Mouse (Mus musculus): ENCODE measurements at regions not wholly inside any gene's neighbourhood (a gene's known extent, or its start where the extent isn't known, plus 50 kb on each side); places are given as distances from the start of the nearest gene placed in this dataset.

DNA sequence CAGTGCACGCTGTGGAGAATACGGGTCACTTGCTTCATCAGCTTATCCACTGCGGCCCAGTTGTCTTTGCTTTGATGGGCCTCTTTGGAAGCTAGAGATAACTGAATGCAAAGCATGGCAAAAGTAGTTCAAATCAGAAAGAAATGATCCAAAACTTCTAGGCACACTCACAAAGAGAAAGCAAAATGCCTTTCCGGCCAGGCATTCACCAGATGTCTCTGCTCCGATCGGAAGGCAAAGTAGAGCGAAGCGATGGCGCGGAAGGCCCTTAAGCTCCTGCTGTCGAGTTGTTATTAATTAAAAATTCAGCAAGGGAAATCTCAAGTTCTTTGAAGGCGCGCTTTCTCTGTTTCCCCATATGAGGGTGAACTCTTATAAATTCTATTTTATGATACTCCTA, 401.9 kb upstream of the Slc35b3 start:
- DNase-seq (ENCODE audit: low read depth, low spot score): peak; percentile 7

DNA sequence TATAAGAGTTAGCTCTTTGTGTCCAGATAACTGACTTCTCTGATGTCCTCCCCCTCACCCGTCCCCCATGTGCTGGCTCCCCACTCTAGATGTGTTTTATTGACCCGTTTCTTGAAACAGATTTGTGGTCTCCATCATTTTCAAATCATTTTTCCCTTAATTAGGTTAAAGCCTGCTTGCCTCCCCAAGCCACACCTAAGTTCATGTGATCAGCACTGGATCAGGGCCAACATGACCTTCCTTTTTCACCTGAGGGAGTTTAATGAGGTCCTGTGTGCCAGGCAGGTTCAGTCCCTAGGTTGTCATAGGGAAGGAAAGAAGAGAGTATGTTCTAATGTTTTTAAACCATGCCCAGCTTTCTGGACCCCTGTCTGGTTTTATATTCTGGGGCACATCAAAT, 390.9 kb upstream of the Slc35b3 start:
- DNase-seq (ENCODE audit: low read depth, low spot score): peak; percentile 17

DNA sequence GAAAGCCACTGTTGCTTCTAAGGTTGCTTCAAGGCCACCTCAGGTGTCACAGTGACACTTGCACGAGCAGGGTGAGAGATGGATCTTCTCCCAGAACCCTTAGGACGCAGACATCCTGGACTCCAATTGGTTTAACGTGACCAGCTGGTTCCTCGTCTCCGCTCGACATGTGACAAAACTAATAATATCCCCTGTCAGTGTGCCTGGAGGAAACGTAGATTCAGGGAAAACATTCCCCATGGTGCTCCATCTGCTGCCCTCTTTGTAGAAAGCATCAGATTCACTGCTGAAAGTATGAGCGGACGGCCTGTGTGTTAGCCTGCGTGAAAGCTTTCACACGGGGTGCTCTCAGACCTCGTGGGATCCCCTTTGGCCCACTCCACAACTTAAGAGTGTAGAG, 390.0 kb upstream of the Slc35b3 start:
- DNase-seq (ENCODE audit: low read depth, low spot score): peak; percentile 95

DNA sequence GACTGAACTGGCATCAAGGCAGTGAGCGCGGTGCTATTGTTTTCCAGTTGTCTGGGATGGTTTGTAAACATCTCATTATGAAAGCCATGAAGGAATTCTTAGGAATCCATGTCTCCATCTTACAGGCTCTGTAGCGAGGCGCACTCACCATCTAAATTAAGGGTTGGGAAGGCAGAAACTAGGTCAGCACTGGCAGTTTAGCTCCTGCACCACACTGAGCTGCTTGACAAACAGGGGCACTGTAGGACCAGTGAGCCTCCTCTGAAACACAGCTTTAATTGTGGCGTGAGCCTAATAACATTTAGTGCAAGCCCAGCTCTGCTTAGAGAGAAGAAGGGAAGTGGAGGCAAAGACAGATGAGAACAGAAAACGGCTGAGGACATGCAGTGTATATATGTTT, 387.1 kb upstream of the Slc35b3 start:
- DNase-seq (ENCODE audit: low read depth, low spot score): peak; percentile 72

DNA sequence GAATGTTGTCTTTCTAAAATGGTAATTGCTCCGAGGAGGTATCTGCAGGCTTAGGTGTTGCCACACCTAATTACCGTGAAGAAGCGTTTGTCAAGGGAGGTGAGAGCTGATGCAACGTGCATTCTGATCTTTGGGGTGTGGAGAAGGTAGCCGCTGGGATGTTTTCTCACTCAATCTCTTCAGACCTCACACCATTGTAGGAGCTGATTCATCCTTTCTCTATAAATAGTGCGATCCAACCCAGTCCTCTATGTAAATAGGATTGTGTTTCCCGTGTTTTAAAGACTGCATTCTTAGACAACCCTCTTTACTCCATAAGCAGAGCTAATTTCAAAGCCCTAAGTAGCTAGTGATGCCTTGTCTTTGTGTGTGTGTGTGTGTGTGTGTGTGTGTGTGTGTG, 374.2 kb upstream of the Slc35b3 start:
- DNase-seq (ENCODE audit: low read depth, low spot score): peak; percentile 29

DNA sequence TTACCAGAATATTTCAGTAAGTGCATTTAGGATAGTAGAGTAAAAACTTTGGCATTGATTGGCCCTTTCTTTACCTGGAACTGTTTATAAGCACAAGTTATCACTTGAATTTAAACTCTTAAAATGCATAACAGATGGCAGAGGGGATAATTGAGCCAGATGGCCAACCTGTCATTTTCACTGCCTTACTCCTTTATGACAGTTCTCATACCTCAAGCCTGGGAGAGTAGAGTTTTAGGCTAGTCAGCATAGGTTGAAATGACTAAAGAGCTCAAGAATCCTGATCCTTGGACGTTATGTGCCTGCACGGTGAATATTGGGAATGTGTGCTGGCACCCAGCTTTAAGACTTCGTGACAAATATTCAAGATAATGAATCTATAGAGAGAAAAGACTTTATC, 369.1 kb upstream of the Slc35b3 start:
- DNase-seq (ENCODE audit: low read depth, low spot score): peak; percentile 32

DNA sequence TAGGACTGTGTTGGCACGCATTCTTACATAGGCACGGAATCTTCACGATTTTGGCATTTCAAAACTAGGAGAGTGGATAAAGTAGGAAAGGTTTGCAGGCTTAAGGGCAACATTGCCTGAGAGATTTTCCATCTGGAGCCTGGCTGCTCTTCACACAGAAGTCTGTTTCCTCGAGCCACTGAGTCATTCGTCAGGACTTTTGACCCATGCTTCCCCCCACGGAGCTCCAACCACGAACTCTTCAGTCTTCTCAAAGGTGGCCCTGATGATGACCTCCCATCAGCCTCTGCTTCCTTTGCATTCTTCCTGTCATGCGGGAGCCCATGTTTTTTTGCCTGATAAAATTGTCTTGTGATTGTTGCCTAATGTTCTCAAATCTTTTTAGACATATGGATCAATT, 365.5 kb upstream of the Slc35b3 start:
- DNase-seq (ENCODE audit: low read depth, low spot score): peak; percentile 19

DNA sequence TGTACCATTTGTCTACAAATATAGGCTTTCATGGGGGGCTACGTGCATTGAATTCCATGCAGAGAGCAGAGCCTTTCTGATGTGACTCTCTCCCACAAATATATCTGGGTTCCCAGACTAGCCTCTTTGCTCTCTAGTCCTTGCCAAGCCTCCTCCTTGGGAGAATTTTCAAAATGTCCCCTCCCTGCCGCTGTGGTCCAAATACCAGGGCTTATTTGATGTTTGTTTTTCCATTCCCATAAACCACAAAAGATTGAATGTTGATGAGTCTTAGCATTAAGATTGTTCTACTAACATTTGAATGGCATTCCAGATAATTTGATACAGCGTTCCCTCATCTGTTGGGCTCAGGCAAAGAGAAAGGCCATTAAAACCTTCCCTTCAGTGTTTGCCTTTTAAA, 360.4 kb upstream of the Slc35b3 start:
- no peak for DNase-seq (ENCODE audit: low read depth, low spot score)

DNA sequence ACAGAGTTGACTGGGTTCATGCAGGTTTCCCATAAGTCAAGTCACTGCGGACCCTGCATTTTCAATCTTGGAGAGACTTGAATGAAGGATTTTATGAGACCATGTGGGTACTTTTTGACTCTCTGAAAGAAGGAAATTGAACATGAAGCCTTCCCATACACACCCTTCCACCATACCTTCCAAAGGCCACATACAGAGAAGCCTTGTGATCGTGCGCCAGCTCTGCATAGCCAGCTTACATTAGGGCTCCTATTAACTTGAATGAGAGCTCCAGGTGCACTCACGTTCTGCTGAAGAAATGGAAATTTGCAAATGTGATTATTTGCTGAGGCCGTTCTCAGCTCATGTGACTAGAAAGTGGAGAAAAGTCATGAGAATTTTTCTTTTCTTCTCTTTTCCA, 349.1 kb upstream of the Slc35b3 start:
- DNase-seq (ENCODE audit: low read depth, low spot score): no peak

DNA sequence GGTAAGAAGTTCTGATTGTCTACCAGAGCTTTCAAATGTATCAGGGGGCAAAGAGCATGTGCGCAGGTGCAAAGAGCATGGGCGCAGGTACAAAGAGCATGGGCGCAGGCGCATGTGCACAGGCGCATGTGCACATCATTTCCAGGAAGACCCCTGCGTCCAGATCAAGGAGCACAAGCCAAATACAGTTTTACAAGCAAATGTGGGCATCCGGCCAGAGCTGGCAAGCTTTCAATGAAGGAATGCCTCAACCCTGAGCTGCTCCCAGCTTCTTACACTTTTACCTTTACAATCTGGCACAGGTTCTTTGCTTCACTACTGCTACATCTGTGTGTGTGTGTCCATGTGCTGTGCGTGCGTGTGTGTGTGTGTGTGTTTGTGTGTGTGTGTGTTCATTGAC, 347.2 kb upstream of the Slc35b3 start:
- no peak for DNase-seq (ENCODE audit: low read depth, low spot score)

DNA sequence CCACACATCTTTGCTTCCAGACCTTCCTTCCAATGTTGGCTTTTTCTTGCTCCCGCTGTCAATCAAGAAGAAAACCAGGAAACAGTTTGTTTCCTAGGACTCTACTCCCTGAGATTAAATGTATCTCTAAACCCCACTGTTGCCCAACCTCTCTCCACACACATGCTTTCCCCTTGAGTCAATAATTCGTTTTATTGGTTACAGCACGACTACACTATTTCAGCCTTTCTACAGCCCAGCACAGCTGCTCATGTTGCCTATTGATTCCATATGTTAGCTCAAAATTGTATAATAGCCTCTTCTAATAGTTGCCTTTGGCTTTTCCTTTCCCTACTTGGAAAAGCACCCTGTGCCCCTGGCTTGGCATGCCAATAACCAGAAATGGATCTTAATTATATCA, 346.2 kb upstream of the Slc35b3 start:
- no peak for DNase-seq (ENCODE audit: low read depth, low spot score)

DNA sequence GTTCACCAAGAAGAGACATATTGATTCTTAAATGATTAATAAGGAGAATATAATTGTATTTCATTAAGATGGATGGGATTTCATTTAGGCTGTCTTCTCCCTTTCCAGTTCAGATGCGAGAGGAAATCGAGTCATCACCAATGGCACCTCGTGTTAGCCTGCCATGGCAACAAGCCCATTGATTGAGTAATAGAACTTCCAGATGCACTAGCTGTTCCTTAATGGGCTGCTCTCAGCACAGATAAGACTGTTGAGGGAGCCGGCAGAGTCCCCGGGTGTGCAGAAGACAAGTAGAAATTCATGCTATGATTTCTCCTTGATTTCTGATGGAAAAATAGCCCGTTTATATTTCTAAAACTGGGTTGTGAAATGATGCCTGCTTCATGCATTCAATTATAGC, 336.5 kb upstream of the Slc35b3 start:
- DNase-seq (ENCODE audit: low read depth, low spot score): peak; percentile 34

DNA sequence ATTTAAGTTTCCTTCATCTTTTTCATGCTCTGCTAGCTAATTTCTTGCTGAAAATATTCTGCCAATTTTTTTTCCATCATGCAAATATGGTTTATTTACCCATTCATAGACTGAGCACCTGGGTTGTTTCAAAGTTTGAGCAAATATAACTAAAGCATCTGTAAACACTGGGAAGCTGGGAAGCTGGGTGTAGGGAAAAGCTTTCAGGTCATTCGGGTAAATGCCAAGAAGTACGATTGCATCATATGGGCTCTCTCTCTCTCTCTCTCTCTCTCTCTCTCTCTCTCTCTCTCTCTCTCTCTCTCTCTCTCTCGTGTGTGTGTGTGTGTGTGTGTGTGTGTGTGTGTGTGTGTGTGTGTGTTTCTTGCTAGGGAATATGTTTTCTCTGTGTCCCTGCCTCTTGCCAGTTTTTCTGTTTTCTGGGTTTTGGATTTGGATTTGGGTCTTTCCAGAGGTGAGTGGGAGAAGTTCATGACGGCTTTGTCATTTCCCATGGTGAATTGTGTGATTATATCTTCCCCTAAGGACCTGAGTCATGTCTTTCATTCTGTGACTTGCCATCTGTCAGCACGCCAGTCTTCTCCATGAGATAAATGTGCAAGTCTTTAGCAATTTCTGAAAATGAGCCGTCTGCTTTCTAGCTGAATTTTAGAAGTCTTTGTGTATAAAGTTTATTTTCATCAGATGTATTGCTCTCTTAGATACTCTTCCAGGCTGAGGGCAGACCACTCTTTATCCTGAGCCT, 329.7 kb upstream of the Slc35b3 start:
- DNase-seq (ENCODE audit: low read depth, low spot score): peak; percentile 57

DNA sequence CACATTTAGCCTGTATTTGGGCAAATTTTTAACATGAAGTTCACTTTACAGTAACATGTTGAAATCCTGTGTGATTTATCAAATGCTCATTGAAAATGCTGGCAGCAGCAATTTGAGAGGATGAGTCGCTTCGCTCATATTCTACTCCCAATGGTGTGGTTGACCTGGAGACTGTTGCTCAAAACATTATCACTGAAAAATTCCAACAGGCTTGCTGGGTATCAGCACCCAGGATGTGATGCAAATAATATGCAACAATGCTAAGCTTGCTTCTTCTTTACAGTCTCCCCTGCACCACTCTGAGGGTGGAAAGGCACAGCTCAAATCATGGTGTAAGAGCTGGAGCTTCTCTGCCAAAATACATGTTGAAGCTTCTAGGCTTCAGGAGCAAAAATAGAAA, 321.6 kb upstream of the Slc35b3 start:
- no peak for DNase-seq (ENCODE audit: low read depth, low spot score)

DNA sequence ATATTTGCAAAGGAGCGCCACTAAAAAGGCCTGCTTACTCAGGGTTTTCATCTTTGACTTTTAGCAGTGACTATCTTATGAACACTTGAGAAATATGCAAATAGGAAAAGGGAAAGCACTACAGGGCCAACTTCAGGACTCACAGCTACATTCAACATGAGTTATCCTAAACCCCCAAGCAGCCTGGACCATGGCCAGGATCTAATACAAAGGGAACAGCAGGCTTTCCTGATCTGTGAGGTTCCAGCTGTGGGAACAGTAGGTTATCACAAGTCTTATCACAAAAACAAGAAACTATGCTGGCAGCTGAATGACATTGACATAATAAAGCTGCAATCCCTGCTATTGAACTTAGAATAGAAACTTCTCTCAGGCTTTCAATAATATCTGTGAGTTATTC, 317.4 kb upstream of the Slc35b3 start:
- no peak for DNase-seq (ENCODE audit: low read depth, low spot score)

DNA sequence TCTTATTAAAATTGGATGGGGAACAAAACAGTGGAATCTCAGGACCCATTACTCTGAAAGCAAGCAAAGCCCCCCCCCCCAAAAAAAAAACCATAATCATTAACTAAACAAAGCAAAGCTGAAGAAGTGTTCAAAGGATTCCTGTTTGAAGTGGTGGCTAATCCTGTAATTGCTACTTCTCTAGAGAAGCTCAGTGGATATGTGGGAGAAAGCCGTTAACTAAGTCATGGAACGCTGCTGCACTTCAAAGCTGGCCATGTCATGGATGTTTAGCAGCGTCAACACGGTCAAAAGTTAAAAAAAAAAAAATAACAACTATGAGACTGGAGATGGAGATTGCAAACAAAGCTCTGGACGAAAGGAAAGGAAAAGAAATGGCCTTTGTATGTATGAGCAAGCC, 305.3 kb upstream of the Slc35b3 start:
- DNase-seq (ENCODE audit: low read depth, low spot score): no peak

DNA sequence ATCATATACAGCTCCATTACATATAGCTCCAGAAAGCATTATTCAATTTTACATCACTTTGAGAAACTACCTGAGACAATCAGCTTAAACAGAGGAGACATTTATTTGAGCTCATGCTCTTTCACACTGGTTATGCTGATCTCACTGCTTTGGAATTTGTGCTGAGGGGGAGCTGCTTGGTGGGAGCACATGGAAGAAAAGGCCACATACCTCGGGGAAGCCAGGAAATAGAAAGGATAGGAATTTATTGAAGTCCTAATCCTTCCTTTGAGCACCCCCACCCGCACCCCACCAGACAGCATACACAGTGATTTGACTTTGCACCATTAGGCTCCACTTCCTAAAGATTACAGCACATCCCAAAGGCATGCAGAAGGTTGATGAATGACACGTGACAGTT, 296.0 kb upstream of the Slc35b3 start:
- DNase-seq (ENCODE audit: low read depth, low spot score): no peak

DNA sequence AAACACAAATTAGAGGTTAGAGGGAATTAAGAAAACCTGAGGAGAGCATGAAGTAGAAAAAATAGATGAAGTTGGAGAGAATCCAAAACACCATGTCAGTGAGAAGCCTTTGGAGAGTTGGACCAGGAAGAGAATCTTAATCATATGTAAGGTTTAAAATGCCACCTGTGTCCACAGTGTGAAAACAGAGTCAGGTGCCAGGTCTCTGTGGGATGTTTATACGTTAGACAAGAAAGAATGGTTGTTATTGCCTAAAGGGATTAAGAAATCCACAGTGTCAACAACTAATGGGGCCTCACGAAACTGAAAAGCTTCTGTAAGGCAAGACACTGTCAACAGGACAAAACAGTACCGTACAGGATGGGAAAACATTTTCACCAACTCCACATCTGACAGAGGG, 294.7 kb upstream of the Slc35b3 start:
- no peak for DNase-seq (ENCODE audit: low read depth, low spot score)

DNA sequence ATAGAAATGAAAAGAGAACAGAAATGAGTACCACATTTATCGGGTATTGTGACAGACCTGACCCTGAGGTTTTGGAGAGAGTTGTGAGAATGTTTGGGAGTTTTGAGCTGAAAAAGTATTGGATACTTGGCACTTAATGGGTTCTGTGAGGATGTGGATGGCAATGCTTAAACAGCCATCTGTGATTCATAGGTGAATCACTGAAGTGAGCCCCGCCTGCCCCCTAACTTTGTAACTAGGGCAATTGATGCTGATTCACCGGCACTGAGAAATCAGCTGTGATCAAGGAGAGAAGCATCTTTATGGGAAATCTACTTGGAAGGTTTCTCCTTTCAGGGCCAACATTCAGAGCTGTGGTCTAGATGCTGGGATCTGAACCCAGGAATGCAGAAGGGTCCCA, 291.9 kb upstream of the Slc35b3 start:
- DNase-seq (ENCODE audit: low read depth, low spot score): peak; percentile 44

DNA sequence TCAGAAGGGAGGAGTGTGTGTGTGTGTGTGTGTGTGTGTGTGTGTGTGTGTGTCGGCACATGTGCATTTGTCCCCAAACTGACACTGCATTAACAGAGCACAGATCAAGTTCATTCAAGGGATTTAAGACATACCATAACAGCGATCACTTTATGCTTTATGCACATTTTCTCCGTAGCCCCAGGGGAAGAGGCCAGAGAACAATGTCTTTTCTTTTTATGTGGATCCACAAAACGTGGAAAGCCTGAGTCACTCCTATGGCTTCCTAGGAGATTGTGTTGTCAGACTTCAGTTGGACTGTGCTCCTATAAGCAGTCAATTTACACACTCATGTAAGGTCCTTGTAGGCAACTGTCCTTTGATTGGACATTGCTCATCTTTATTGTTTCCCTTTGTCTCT, 289.4 kb upstream of the Slc35b3 start:
- DNase-seq (ENCODE audit: low read depth, low spot score): no peak

DNA sequence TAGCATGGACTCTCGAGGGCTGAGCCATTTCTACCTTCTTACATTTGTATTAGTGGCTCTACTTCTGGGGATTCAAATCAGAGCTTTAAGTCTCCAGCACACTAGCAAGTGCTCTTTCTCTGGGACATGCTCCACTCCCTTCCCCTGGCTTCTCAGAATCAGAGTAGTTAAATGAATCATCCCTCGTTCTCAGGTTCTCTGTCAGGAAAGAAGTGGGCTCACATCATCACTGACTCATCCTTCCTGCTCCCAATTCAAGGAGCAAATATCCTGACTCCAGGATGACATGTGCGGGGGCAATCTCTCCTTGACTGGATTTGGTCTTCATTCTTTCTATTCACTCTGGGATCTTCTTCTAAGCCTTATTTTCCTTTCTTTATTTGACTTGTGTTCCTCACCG, 266.2 kb upstream of the Slc35b3 start:
- DNase-seq (ENCODE audit: low read depth, low spot score): peak; percentile 87

DNA sequence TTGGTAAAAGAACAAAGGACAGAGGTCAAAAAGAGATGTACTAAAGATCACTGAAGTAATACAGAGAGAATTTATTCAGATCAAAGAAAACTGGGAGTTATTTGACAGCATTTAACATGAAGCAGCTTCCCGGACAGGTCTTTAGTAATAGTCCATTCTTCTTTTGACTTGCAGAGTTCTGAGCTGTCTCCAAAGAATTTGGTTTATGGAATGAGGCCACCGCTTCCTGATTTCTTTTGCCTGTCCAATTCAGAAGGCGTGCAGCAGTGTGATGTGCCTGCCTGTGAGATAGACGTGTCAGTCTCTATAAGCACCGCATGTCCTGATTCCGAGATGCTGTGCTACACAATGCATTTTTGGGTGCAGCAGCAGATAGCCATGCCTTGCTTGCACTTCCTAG, 265.0 kb upstream of the Slc35b3 start:
- DNase-seq (ENCODE audit: low read depth, low spot score): no peak

DNA sequence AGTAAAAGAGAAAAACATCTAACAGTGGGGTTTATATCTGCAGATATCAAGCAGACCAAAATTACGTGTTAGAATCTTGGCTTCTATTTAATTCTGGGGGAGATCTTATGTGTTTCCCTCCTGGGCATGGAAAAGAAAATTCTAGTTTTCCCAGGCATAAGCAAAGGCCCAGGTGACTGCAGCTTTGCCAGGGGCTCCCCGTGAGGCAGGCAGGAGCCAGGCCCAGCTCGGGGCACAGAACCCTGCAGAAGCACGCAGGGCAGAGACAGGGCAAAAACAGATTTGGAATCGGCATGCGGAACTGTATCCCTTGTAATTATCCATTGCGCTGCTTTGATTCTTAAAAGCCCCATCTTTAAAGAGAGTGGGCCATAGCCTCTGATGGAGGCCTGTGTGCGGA, 250.4 kb upstream of the Slc35b3 start:
- DNase-seq (ENCODE audit: low read depth, low spot score): no peak

DNA sequence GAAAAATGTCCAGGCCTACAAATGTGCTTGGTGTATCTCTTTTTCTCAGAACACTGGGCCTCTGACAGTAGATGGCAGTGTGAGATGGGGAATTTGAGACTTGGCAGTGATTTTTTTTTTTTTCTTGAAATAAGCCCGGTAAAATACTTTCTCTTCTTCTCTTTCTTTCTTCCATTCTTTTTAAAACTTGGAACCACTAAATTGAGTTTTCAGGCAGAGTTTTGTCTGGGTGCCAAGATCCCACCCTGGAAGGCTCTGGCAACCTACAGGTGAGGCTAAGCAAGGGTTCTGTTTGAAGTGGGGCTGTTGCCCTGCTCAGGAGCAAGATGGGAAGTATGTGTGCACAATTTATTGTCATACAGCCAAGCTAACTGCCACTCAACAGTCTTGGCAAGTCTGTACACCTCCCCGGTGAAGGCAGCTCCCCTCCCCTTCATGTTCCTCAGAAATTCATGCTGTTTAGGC, 223.1 kb upstream of the Slc35b3 start:
- peak; percentile 70 for DNase-seq (ENCODE audit: low read depth, low spot score)

Data from brain, adult 2 months (tissue).